Mouse (Mus musculus) c-Kit-positive CD71-positive TER-119-negative erythroid progenitor cells, embryonic 14.5 days (primary cell): Measurements from ENCODE around the gene Lmf1.

ENCODE experiments used
- DNase-seq: peaks from one replicate; pipeline ENCODE4 v3.0.0-alpha.2; 2013; ENCODE audit warnings: low read depth

The Lmf1 gene

GRCm38 (mm10) chr17:25608137-25608785, 29.4 kb downstream of the Lmf1 start:
- no peak for DNase-seq

- DNase-seq, result no peak
Measured at GRCm38 (mm10) chr17:25608821-25609505, 30.1 kb downstream of the Lmf1 start.

- no peak for DNase-seq
Measured at GRCm38 (mm10) chr17:25609506-25609828, 30.6 kb downstream of the Lmf1 start.

GRCm38 (mm10) chr17:25610151-25610550, 31.3 kb downstream of the Lmf1 start:
- no peak for DNase-seq

GRCm38 (mm10) chr17:25612537-25612936, 33.7 kb downstream of the Lmf1 start:
- DNase-seq, result no peak

GRCm38 (mm10) chr17:25613323-25613722, 34.4 kb downstream of the Lmf1 start:
- no peak for DNase-seq

GRCm38 (mm10) chr17:25614723-25615510, 36.0 kb downstream of the Lmf1 start:
- no peak for DNase-seq

- DNase-seq, result no peak
Measured at GRCm38 (mm10) chr17:25618508-25619056, 39.7 kb downstream of the Lmf1 start.

- no peak for DNase-seq
Measured at GRCm38 (mm10) chr17:25623441-25623840, 44.6 kb downstream of the Lmf1 start.

- no peak for DNase-seq
Measured at GRCm38 (mm10) chr17:25623935-25624334, 45.0 kb downstream of the Lmf1 start.

- DNase-seq, result no peak
Measured at GRCm38 (mm10) chr17:25624446-25625119, 45.7 kb downstream of the Lmf1 start.

GRCm38 (mm10) chr17:25625282-25625681, 46.4 kb downstream of the Lmf1 start:
- no peak for DNase-seq

- DNase-seq, result no peak
Measured at GRCm38 (mm10) chr17:25626196-25627043, 47.5 kb downstream of the Lmf1 start.

- no peak for DNase-seq
Measured at GRCm38 (mm10) chr17:25630313-25630712, 51.4 kb downstream of the Lmf1 start.

GRCm38 (mm10) chr17:25634070-25634469, 55.2 kb downstream of the Lmf1 start:
- DNase-seq, result no peak

- DNase-seq, result no peak
Measured at GRCm38 (mm10) chr17:25635387-25635786, 56.5 kb downstream of the Lmf1 start.

GRCm38 (mm10) chr17:25635806-25636205, 56.9 kb downstream of the Lmf1 start:
- DNase-seq, result no peak

- DNase-seq, result no peak
Measured at GRCm38 (mm10) chr17:25637986-25638385, 59.1 kb downstream of the Lmf1 start.

- DNase-seq, result no peak
Measured at GRCm38 (mm10) chr17:25638442-25638841, 59.6 kb downstream of the Lmf1 start.

- no peak for DNase-seq
Measured at GRCm38 (mm10) chr17:25640956-25641355, 62.1 kb downstream of the Lmf1 start.

- DNase-seq, result no peak
Measured at GRCm38 (mm10) chr17:25642032-25642431, 63.1 kb downstream of the Lmf1 start.
